Mouse (Mus musculus) stomach, postnatal 0 days (tissue): ENCODE measurements around the gene Cenpp. TPM values are rescaled to one million over a fixed set of nuclear protein-coding genes. Genes with fewer than 3 reads are reported as not detected.
A peak's percentile ranks its signal among the peaks of the same experiment; 100 is the strongest.

Source experiments
- ATAC-seq: fragments of 200-750 bp; cut with Nextera tagmentation; 2 replicates; pipeline ENCODE4 v1.8.0; 2017; ENCODE audit not compliant: low FRiP score, low TSS enrichment
- DNase-seq: peaks from one replicate; pipeline ENCODE4 v3.0.0-alpha.2; 2016; ENCODE audit warnings: low spot score
- H3K27ac ChIP-seq: fragments of 300-500 bp; sonication (generic); replicated peaks from 2 replicates; pipeline ENCODE4 v1.5.1; 2014; ENCODE audit warnings: mild to moderate bottlenecking, control low read depth
- H3K27me3 ChIP-seq: fragments of 300-500 bp; sonication (generic); 2 replicates; pipeline ENCODE4 v1.6.1; 2014; ENCODE audit warnings: low read length; ENCODE audit not compliant: control insufficient read depth, insufficient read depth
- H3K36me3 ChIP-seq: fragments of 300-500 bp; sonication (generic); 2 replicates; pipeline ENCODE4 v1.6.1; 2014; ENCODE audit warnings: low read length, mixed read lengths; ENCODE audit not compliant: control insufficient read depth, insufficient read depth
- H3K4me1 ChIP-seq: fragments of 300-500 bp; sonication (generic); replicated peaks from 2 replicates; pipeline ENCODE4 v1.6.1; 2014; ENCODE audit warnings: antibody characterized with exemption; ENCODE audit not compliant: control insufficient read depth, insufficient read depth
- H3K4me2 ChIP-seq: fragments of 300-500 bp; sonication (generic); replicated peaks from 2 replicates; pipeline ENCODE4 v1.6.1; 2014; ENCODE audit warnings: low read depth, mild to moderate bottlenecking, control low read depth, moderate library complexity
- H3K4me3 ChIP-seq: fragments of 300-500 bp; sonication (generic); 2 replicates; pipeline ENCODE4 v1.5.1; 2014; ENCODE audit warnings: low read depth, low read length, control low read depth
- H3K9ac ChIP-seq: fragments of 300-500 bp; sonication (generic); 2 replicates; pipeline ENCODE4 v1.6.1; 2014; ENCODE audit warnings: mild to moderate bottlenecking, low read length, control low read depth, mixed read lengths
- H3K9me3 ChIP-seq: fragments of 300-500 bp; sonication (generic); 2 replicates; pipeline ENCODE4 v1.6.1; 2016; ENCODE audit warnings: low read length; ENCODE audit not compliant: control insufficient read depth
- CTCF ChIP-seq: IDR thresholded peaks from 2 replicates; pipeline ENCODE4 v1.5.1; 2016; ENCODE audit warnings: antibody characterized with exemption, low read depth, mild to moderate bottlenecking, moderate library complexity
- EP300 ChIP-seq: optimal IDR thresholded peaks from 2 replicates; pipeline ENCODE3; 2016; ENCODE audit warnings: antibody characterized with exemption
- WGBS: fragments of 180-500 bp; shearing (Covaris S2); extraction: QIAGEN DNeasy Blood & Tissue Kit; methylation state at CpG from one replicate; pipeline ENCODE4 v1.1.7; 2014; 5-methylcytosine and 5-hydroxymethylcytosine counted together
- polyA plus RNA-seq: library from polyadenylated mRNA; unstranded; fragments of >200 nt; fragmentation: Nextera tagmentation; extraction: Ambion mirVana; gene quantifications from 2 replicates; pipeline ENCODE4 v1.2.1, GENCODE M21; 2015

Cenpp gene
- polyA plus RNA-seq, 1 experiment from 2014 or later = 12.6 TPM

DNA sequence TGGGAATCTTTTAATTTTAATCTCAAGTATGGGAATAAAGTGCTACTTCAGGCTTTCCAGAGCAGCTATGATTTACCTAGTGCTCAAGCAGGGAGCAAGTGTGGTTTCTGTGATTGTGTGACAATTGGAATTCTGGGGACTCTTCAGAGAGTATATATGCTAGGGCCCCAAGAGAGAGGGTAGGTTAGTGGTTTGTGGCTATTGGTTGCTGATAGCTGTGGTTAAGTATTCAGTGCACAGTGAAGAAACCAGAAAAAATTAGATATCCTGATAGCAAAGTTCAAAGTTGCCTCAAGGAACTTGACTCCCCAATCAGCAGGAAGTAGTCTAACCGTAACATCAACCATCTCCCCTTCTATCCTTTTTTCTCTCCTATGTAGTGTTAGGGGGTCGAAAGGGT lies 25.2 kb upstream of the Cenpp start:
- Histone ChIP-seq H3K9ac (no peak overlapping the region), H3K4me3 (no peak overlapping the region), H3K4me2 (no peak overlapping the region), H3K9me3 (no peaks in the 10 kb centered on the region), H3K36me3 (no peaks in the 10 kb centered on the region), H3K4me1 (no peaks in the 10 kb centered on the region), H3K27me3 (no peaks in the 10 kb centered on the region), H3K27ac (no peak overlapping the region)
- ATAC-seq (no peak), DNase-seq (no peak)
- 85% methylated on average over 2 of the region's 2 CpGs for WGBS
- no peak for TF ChIP-seq EP300
- TF ChIP-seq CTCF = no peak

- ATAC-seq = peak; percentile 80
- no peaks in the 10 kb centered on the region for H3K9me3 ChIP-seq
- H3K27me3 ChIP-seq = no peaks in the 10 kb centered on the region
- peak overlapping the region; percentile 66 for H3K4me2 ChIP-seq
- no peak for DNase-seq
- H3K4me3 ChIP-seq = peak overlapping the region; percentile 54
- WGBS = under 1% methylated on average over 16 of the region's 16 CpGs
- H3K4me1 ChIP-seq = no peaks in the 10 kb centered on the region
- TF ChIP-seq CTCF = no peak
- no peak for TF ChIP-seq EP300
- H3K9ac ChIP-seq = peak overlapping the region; percentile 59
- H3K27ac ChIP-seq = no peak overlapping the region; the same call in 1 of the 2 replicates
- H3K36me3 ChIP-seq = no peaks in the 10 kb centered on the region
Measured at GRCm38 (mm10) chr13:49653180-49653541, 576 bp upstream of the Cenpp start.

DNA sequence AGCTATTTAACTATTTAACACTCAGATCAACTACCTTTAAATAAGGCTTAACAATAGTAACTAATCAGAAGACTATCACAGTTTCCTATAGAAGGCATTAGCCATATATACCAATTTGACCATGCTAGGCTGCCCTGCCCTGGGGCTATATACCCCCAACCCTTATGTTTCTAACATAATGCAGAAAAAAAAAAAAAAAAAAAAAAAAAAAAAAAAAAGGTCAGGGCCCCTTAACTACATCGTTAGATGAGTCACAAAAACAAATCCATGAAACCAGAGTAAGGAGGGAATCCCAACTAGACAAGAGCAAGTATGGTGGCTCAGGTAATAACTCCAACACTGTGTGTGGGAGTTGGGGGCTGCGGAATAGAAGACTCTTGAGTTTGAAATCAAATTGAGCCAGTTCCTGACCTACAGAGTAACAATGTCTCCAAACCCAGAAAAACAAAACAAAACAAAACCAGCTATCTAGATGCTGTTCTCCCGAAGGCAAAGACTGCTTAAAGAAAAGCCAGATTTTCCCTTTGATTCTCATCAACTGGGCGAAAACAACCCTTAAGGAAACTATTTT lies 719 bp downstream of the Cenpp start:
- no peak for ATAC-seq
- TF ChIP-seq EP300 (no peak), CTCF (no peak)
- H3K36me3 ChIP-seq = no peaks in the 10 kb centered on the region
- H3K4me3 ChIP-seq = peak overlapping the region; percentile 54
- 3% methylated on average over 4 of the region's 4 CpGs for WGBS
- no peaks in the 10 kb centered on the region for H3K9me3 ChIP-seq
- peak overlapping the region; percentile 58 for H3K9ac ChIP-seq
- no peak overlapping the region for H3K27ac ChIP-seq
- DNase-seq = no peak
- no peaks in the 10 kb centered on the region for H3K4me1 ChIP-seq
- peak overlapping the region; percentile 89 for H3K4me2 ChIP-seq
- H3K27me3 ChIP-seq = no peaks in the 10 kb centered on the region

- H3K9ac ChIP-seq = no peak overlapping the region
- H3K27me3 ChIP-seq = no peaks in the 10 kb centered on the region
- H3K9me3 ChIP-seq = no peaks in the 10 kb centered on the region
- no peak overlapping the region for H3K4me2 ChIP-seq
- WGBS = 22% methylated on average over 2 of the region's 2 CpGs
- H3K4me1 ChIP-seq = no peaks in the 10 kb centered on the region
- no peak for TF ChIP-seq EP300
- peak; percentile 57 for TF ChIP-seq CTCF
- ATAC-seq (no peak), DNase-seq (no peak)
- H3K36me3 ChIP-seq = no peaks in the 10 kb centered on the region
- H3K27ac ChIP-seq = no peak overlapping the region
- no peak overlapping the region for H3K4me3 ChIP-seq
Measured at GRCm38 (mm10) chr13:49651136-49651535, 1.4 kb downstream of the Cenpp start.

GRCm38 (mm10) chr13:49646019-49646418 lies 6.6 kb downstream of the Cenpp start:
- Histone ChIP-seq H3K36me3 (no peaks in the 10 kb centered on the region), H3K9me3 (no peaks in the 10 kb centered on the region), H3K27me3 (no peaks in the 10 kb centered on the region), H3K4me1 (no peaks in the 10 kb centered on the region), H3K4me2 (no peak overlapping the region), H3K27ac (no peak overlapping the region), H3K4me3 (no peak overlapping the region), H3K9ac (no peak overlapping the region)
- DNase-seq (no peak), ATAC-seq (no peak)
- 74% methylated on average over 1 of the region's 1 CpGs for WGBS
- TF ChIP-seq EP300 (no peak), CTCF (no peak)

DNA sequence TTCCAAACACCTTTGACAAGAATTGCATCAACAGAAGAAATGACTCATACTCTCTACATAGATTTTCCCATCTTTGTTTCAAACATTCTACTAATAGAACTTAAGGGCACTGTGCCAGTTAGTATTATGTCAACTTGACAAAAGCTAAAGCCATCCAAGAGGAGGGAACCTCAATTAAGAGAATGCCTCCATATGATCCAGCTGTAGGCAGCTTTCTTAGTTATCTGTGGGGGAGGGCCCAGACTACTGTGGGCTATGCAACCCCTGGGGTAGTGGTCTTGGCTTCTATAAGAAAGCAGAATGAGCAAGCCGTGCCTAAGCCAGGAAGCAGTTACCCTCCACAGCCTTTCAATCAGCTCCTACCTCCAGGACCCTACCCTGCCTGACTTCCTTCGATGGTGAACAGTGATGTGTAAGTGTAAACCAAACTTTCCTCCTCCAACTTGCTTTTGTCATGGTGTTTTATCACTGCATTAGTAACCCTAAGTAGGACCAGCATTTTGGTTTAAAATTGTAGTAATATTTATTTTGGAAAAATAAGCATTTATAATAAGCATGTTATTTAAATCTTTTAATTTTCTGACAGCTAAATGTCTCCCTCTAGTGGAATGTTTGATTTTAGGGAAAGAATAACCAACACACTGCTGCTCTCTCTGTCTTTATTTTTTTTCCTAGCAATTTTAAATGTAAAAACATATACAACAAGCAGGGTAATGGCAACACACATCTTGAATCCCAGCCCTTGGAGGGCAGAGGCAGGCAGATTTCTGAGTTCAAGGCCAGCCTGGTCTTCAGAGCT lies 7.7 kb downstream of the Cenpp start:
- peak; percentile 71 for ATAC-seq
- Histone ChIP-seq H3K4me3 (no peak overlapping the region), H3K4me1 (no peaks in the 10 kb centered on the region), H3K9ac (no peak overlapping the region), H3K36me3 (no peaks in the 10 kb centered on the region), H3K4me2 (no peak overlapping the region), H3K27ac (peak overlapping the region; percentile 35), H3K27me3 (no peaks in the 10 kb centered on the region), H3K9me3 (no peaks in the 10 kb centered on the region)
- DNase-seq = no peak
- WGBS = 32% methylated on average over 2 of the region's 2 CpGs
- TF ChIP-seq CTCF = peak; percentile 79
- peak; percentile 44 for TF ChIP-seq EP300
